In the genomic region with DNA sequence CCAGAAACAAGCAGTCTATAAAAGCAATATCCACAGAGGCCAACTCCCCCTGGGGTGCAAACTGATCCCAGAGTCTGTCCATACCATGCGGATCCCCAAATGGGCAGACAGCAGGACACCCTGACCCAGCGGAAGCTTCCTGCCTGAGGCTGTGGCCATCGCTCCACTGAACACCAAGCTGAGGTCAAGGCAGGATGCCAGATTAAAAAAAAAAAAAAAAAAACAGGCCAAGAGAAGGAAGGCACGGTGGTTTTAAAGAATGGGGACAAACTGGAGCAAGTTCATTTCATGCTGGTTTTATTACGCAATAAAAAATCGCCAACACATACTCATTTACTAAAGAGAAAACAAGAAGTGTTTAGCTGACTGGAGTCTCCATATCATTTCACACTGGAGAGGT, we compare ENCODE assay signal across 11 mouse cellular contexts.
A peak's percentile ranks its signal among the peaks of the same experiment; 100 is the strongest.
DNase-seq lines count a peak whose midpoint lies in the region; ATAC-seq and TF ChIP-seq lines count a peak whose summit lies in the region.
"Had no signal": no experiment of that assay in that cellular context is flagged by ENCODE, and none has a peak within 500 bp of the region (broad histone marks: within the 10 kb centered on the region; RNA-seq: fewer than 3 reads in every experiment).

No protein-coding gene starts in this region.

- 26% methylated on average over 6 of the region's 6 CpGs for WGBS in kidney, postnatal 0 days
- WGBS in forebrain, embryonic 10.5 days: 64% methylated on average over 6 of the region's 6 CpGs

- H3K9me3 ChIP-seq in kidney, postnatal 0 days (replicated peaks; ENCODE audit: low read length): no peaks in the 10 kb centered on the region
- H3K9me3 ChIP-seq in forebrain, embryonic 10.5 days: no peaks in the 10 kb centered on the region
- H3K9me3 ChIP-seq: liver, embryonic 15.5 days; midbrain, embryonic 15.5 days had no signal

- DNase-seq in cerebellum, adult 11-12 months: peak; percentile 17
- no peak for DNase-seq in cerebellum, adult 8-10 months
- DNase-seq in urinary bladder, postnatal 25 days (ENCODE audit: low spot score): peak; percentile 20
- DNase-seq in urinary bladder, postnatal 36 days (ENCODE audit: low spot score in 2 of 2): no peak
- peak; percentile 41 for DNase-seq in kidney, postnatal 0 days (ENCODE audit: low spot score)
- DNase-seq in spleen, postnatal 36 days (ENCODE audit: low spot score in 2 of 2): no peak
- no peak for DNase-seq in forebrain, embryonic 10.5 days (ENCODE audit: extremely low spot score, low spot score)
- DNase-seq in heart, adult 8-10 months (ENCODE audit: low spot score): no peak

- no peak for TF ChIP-seq CTCF in kidney, postnatal 0 days (IDR thresholded peaks at IDR 0.05; ENCODE audit: low read depth)

- H3K27me3 ChIP-seq in kidney, postnatal 0 days (ENCODE audit: insufficient read depth, low read length): no peaks in the 10 kb centered on the region; the same call in 1 of the 2 replicates
- H3K27me3 ChIP-seq in forebrain, embryonic 10.5 days (ENCODE audit: poor library complexity, severe bottlenecking): no peaks in the 10 kb centered on the region
- H3K27me3 ChIP-seq: liver, embryonic 15.5 days; midbrain, embryonic 15.5 days had no signal

- peaks cover 7% of the 10 kb centered on the region; the same call in 1 of the 2 replicates for H3K4me1 ChIP-seq in kidney, postnatal 0 days (replicated peaks; ENCODE audit: insufficient read depth, low read length)
- H3K4me1 ChIP-seq in forebrain, embryonic 10.5 days: peaks cover 8% of the 10 kb centered on the region; the same call in 1 of the 2 replicates
- H3K4me1 ChIP-seq: liver, embryonic 15.5 days; midbrain, embryonic 15.5 days had no signal

- no peak for ATAC-seq in kidney, postnatal 0 days (replicated peaks; ENCODE audit: low FRiP score, low read depth)
- ATAC-seq: CD4-positive, CD25-positive, alpha-beta regulatory T cell, adult 4 months; midbrain, embryonic 15.5 days had no signal

- no peaks in the 10 kb centered on the region for H3K36me3 ChIP-seq in kidney, postnatal 0 days (ENCODE audit: insufficient read depth, low read length)
- no peaks in the 10 kb centered on the region for H3K36me3 ChIP-seq in forebrain, embryonic 10.5 days (replicated peaks)
- H3K36me3 ChIP-seq: liver, embryonic 15.5 days; midbrain, embryonic 15.5 days had no signal

- no peak overlapping the region for H3K9ac ChIP-seq in kidney, postnatal 0 days (ENCODE audit: low read depth, low read length)
- H3K9ac ChIP-seq: liver, embryonic 15.5 days; midbrain, embryonic 15.5 days had no signal

- H3K27ac ChIP-seq in kidney, postnatal 0 days: peak overlapping the region; percentile 37; the same call in 1 of the 2 replicates
- no peak overlapping the region for H3K27ac ChIP-seq in forebrain, embryonic 10.5 days
- H3K27ac ChIP-seq: liver, embryonic 15.5 days; midbrain, embryonic 15.5 days had no signal

- no peak overlapping the region for H3K4me2 ChIP-seq in kidney, postnatal 0 days (ENCODE audit: low read length)
- H3K4me2 ChIP-seq: liver, embryonic 15.5 days; midbrain, embryonic 15.5 days had no signal

- H3K4me3 ChIP-seq in kidney, postnatal 0 days (replicated peaks; ENCODE audit: low read depth, low read length): no peak overlapping the region
- H3K4me3 ChIP-seq in forebrain, embryonic 10.5 days: no peak overlapping the region
- H3K4me3 ChIP-seq: liver, embryonic 15.5 days; midbrain, embryonic 15.5 days had no signal

Comparison
In these comparisons a context has a peak if more than half of its experiments do, and no peak if none do; other contexts are left out.
1. DNase-seq: peak in cerebellum, adult 11-12 months (single experiment), urinary bladder, postnatal 25 days (single experiment) and kidney, postnatal 0 days (single experiment); none in cerebellum, adult 8-10 months (single experiment), urinary bladder, postnatal 36 days (0 of 2), spleen, postnatal 36 days (0 of 2), forebrain, embryonic 10.5 days (single experiment) and heart, adult 8-10 months (single experiment).